Mouse (Mus musculus) spleen, adult 18-20 months (tissue): ENCODE results near the gene Decr2.
"Not testable (repeated sequence)": the region's sequence is repeated elsewhere in the genome, so short reads cannot be mapped to it uniquely, and the experiment has no call there.

Source experiments
- DNase-seq, 2 experiments: peaks; one replicate each; pipeline ENCODE4 v3.0.0; 2022; ENCODE audit warnings: mixed read lengths in 2 of 2

The Decr2 gene

GRCm38 (mm10) chr17:26113181-26113948 is 23.2 kb upstream of the Decr2 start, which contains the start of gene Tmem8:
Gene Tmem8, plus strand, starts transcription at chr17:26113299.
- DNase-seq = peak; percentile 69 to 80

- no peak for DNase-seq
Measured at GRCm38 (mm10) chr17:26112751-26113150, 22.6 kb upstream of the Decr2 start.

GRCm38 (mm10) chr17:26111722-26112121 is 21.6 kb upstream of the Decr2 start:
- no peak for DNase-seq

GRCm38 (mm10) chr17:26111024-26111423 is 20.9 kb upstream of the Decr2 start:
- DNase-seq = no peak

- no peak for DNase-seq
Measured at GRCm38 (mm10) chr17:26110156-26110555, 20.0 kb upstream of the Decr2 start.

GRCm38 (mm10) chr17:26105619-26106018 is 15.5 kb upstream of the Decr2 start:
- DNase-seq = no peak

GRCm38 (mm10) chr17:26101478-26101877 is 11.3 kb upstream of the Decr2 start:
- no peak for DNase-seq

GRCm38 (mm10) chr17:26100166-26100565 is 10.0 kb upstream of the Decr2 start:
- no peak for DNase-seq

- not testable (repeated sequence) for DNase-seq
Measured at GRCm38 (mm10) chr17:26099316-26099715, 9.2 kb upstream of the Decr2 start.

- DNase-seq = no peak
Measured at GRCm38 (mm10) chr17:26098461-26098860, 8.3 kb upstream of the Decr2 start.

GRCm38 (mm10) chr17:26095121-26095740 is 5.1 kb upstream of the Decr2 start, which contains the start of gene Nme4:
Gene Nme4, minus strand, starts transcription at chr17:26095602.
- DNase-seq = peak in 1 of 2 experiments; percentile 53

- no peak for DNase-seq
Measured at GRCm38 (mm10) chr17:26094531-26095110, 4.5 kb upstream of the Decr2 start.

GRCm38 (mm10) chr17:26087059-26087564 is 3.0 kb downstream of the Decr2 start:
- DNase-seq = no peak

- DNase-seq = no peak
Measured at GRCm38 (mm10) chr17:26080867-26081266, 9.3 kb downstream of the Decr2 start.

GRCm38 (mm10) chr17:26078851-26079250 is 11.3 kb downstream of the Decr2 start:
- no peak for DNase-seq

- no peak for DNase-seq
Measured at GRCm38 (mm10) chr17:26075246-26075645, 14.9 kb downstream of the Decr2 start.

GRCm38 (mm10) chr17:26070136-26070535 is 20.0 kb downstream of the Decr2 start:
- DNase-seq = no peak

- DNase-seq = peak; percentile 64 to 79
Measured at GRCm38 (mm10) chr17:26068831-26069739, 21.1 kb downstream of the Decr2 start, which contains the start of gene Rab11fip3. Gene Rab11fip3, minus strand, starts transcription at chr17:26069555.

- no peak for DNase-seq
Measured at GRCm38 (mm10) chr17:26068024-26068830, 21.9 kb downstream of the Decr2 start.

GRCm38 (mm10) chr17:26066488-26067020 is 23.6 kb downstream of the Decr2 start:
- no peak for DNase-seq

GRCm38 (mm10) chr17:26064916-26065315 is 25.2 kb downstream of the Decr2 start:
- DNase-seq = no peak
